Mouse (Mus musculus): ENCODE measurements around the gene Hes5. TPM values are rescaled to one million over a fixed set of nuclear protein-coding genes. Genes with fewer than 3 reads are reported as not detected.

Gene Hes5
- total RNA-seq, 1 experiment from 2014 or later: 1.4 TPM

DNA sequence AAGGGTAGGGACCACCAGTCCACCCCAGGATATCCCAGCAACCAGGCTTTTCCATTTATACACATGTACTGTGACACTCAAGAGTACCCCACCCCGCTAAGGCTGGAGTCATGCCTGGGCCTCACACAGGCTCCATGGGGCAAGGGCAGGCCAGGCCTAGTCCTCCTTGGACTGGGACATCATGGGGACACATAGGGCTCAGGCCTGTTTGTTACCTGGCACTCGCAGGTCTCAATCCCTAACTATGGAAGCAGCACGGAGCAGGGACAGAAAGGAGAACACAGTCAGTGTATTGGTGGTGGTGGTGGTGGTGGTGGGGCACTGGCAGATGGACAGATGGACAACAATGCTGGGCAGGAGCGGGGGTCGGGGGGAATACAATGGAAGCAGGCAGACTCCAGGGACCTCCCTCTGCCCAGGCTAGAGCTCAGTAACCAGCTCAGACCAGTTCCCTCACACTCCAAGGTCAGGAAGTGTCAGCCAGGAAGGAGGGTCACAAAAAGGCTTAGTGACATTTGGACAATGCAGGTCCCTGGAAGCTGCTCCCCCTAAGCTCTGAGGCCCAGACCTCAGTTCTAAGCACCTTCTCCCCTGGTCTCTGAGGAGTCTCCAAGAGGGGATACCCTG lies 24.5 kb downstream of the Hes5 start:
- ATAC-seq (replicated peaks in 1 of 2; ENCODE audit: insufficient read depth in 1 of 2, low FRiP score in 2 of 2, low TSS enrichment in 1 of 2, low read depth in 1 of 2, poor library complexity in 2 of 2, severe bottlenecking in 2 of 2): no peak

- peak; percentile 33 to 58; a peak in 3 of 4 replicates for ATAC-seq (replicated peaks in 1 of 2; ENCODE audit: insufficient read depth in 1 of 2, low FRiP score in 2 of 2, low TSS enrichment in 1 of 2, low read depth in 1 of 2, poor library complexity in 2 of 2, severe bottlenecking in 2 of 2)
These were observed 25.4 kb downstream of the Hes5 start for GRCm38 (mm10) chr4:154986096-154986495.

DNA sequence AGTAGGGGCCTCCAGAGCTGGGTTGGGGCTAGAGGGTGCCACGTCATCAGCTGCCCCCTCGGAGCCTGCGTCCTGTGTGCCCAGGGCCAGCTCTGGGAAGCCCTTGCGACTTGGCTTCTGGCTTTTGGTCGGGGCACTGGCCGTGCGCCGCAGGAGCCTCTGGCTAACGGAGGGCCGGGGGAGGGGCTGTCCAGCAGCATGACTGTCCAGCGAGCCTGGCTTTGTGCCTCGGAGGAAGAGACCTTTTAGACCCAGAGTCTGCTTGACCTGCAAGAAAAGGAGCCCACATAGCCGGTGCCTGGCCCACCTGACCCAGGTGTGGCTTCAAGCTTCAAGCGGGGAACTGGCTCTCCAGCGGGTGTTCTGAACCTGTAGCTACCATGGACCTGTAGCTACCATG lies 26.0 kb downstream of the Hes5 start:
- ATAC-seq (replicated peaks in 1 of 2; ENCODE audit: insufficient read depth in 1 of 2, low FRiP score in 2 of 2, low TSS enrichment in 1 of 2, low read depth in 1 of 2, poor library complexity in 2 of 2, severe bottlenecking in 2 of 2): no peak

GRCm38 (mm10) chr4:154994876-154995275 lies 34.2 kb downstream of the Hes5 start:
- no peak for ATAC-seq (replicated peaks in 1 of 2; ENCODE audit: insufficient read depth in 1 of 2, low FRiP score in 2 of 2, low TSS enrichment in 1 of 2, low read depth in 1 of 2, poor library complexity in 2 of 2, severe bottlenecking in 2 of 2)

DNA sequence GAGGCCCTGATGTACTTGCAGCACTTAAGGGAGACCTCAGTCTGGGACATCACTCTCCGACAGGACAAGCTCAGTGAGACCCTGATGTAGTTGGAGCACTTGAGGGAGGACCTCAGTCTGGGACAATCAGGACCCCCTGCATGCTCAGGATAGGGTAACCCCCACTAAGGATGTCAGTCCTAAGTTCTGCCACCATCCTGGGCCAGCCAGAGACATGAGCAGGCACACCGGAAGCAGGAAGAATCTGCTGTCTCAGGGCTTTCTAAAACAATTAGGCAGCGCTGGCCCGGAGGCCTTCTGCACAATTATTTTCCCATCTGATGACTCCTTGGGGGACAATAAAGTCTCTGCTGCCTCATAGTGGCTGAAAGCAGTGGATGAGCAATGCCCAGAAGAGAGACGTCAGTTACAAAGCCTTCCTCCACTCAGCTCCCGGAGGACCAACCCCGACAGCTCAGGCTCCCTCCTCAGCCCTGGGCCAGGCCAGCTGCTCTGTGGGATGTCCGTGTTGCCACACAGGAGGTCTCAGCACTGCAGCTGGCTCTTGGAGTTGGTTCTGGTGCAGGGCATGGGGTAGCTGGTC lies 35.9 kb downstream of the Hes5 start:
- ATAC-seq (replicated peaks in 1 of 2; ENCODE audit: insufficient read depth in 1 of 2, low FRiP score in 2 of 2, low TSS enrichment in 1 of 2, low read depth in 1 of 2, poor library complexity in 2 of 2, severe bottlenecking in 2 of 2): no peak

- peak; percentile 29 to 33; a peak in 2 of 4 replicates for ATAC-seq (replicated peaks in 1 of 2; ENCODE audit: insufficient read depth in 1 of 2, low FRiP score in 2 of 2, low TSS enrichment in 1 of 2, low read depth in 1 of 2, poor library complexity in 2 of 2, severe bottlenecking in 2 of 2)
These were observed 38.7 kb downstream of the Hes5 start for GRCm38 (mm10) chr4:154999379-154999778.

GRCm38 (mm10) chr4:155005278-155005677 lies 44.6 kb downstream of the Hes5 start:
- no peak for ATAC-seq (replicated peaks in 1 of 2; ENCODE audit: insufficient read depth in 1 of 2, low FRiP score in 2 of 2, low TSS enrichment in 1 of 2, low read depth in 1 of 2, poor library complexity in 2 of 2, severe bottlenecking in 2 of 2)

GRCm38 (mm10) chr4:155006296-155006695 lies 45.6 kb downstream of the Hes5 start:
- no peak for ATAC-seq (replicated peaks in 1 of 2; ENCODE audit: insufficient read depth in 1 of 2, low FRiP score in 2 of 2, low TSS enrichment in 1 of 2, low read depth in 1 of 2, poor library complexity in 2 of 2, severe bottlenecking in 2 of 2)

GRCm38 (mm10) chr4:155007641-155008040 lies 46.9 kb downstream of the Hes5 start:
- ATAC-seq (replicated peaks in 1 of 2; ENCODE audit: insufficient read depth in 1 of 2, low FRiP score in 2 of 2, low TSS enrichment in 1 of 2, low read depth in 1 of 2, poor library complexity in 2 of 2, severe bottlenecking in 2 of 2): no peak

GRCm38 (mm10) chr4:155008075-155008474 lies 47.4 kb downstream of the Hes5 start:
- no peak for ATAC-seq (replicated peaks in 1 of 2; ENCODE audit: insufficient read depth in 1 of 2, low FRiP score in 2 of 2, low TSS enrichment in 1 of 2, low read depth in 1 of 2, poor library complexity in 2 of 2, severe bottlenecking in 2 of 2)

DNA sequence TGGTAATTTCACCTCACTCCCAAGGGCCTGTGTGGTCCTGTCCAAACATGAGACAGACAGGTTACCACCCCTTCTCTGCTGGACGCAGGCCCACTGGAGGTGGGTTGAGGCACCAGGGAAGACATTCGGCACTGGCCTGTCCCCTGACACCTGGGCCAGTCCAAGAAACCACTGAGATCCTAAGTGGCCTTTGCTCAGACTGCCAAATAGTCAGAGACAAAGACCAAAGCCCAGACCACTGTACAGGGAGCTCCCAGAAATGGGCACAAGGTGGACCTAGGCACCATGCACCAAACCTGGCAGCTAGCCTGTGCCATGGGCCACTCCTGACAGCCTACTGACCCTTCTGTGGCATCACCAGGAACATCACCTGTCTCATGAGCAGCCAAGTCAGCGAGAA lies 48.5 kb downstream of the Hes5 start:
- ATAC-seq (replicated peaks in 1 of 2; ENCODE audit: insufficient read depth in 1 of 2, low FRiP score in 2 of 2, low TSS enrichment in 1 of 2, low read depth in 1 of 2, poor library complexity in 2 of 2, severe bottlenecking in 2 of 2): no peak

GRCm38 (mm10) chr4:155010870-155011269 lies 50.1 kb downstream of the Hes5 start:
- no peak for ATAC-seq (replicated peaks in 1 of 2; ENCODE audit: insufficient read depth in 1 of 2, low FRiP score in 2 of 2, low TSS enrichment in 1 of 2, low read depth in 1 of 2, poor library complexity in 2 of 2, severe bottlenecking in 2 of 2)

DNA sequence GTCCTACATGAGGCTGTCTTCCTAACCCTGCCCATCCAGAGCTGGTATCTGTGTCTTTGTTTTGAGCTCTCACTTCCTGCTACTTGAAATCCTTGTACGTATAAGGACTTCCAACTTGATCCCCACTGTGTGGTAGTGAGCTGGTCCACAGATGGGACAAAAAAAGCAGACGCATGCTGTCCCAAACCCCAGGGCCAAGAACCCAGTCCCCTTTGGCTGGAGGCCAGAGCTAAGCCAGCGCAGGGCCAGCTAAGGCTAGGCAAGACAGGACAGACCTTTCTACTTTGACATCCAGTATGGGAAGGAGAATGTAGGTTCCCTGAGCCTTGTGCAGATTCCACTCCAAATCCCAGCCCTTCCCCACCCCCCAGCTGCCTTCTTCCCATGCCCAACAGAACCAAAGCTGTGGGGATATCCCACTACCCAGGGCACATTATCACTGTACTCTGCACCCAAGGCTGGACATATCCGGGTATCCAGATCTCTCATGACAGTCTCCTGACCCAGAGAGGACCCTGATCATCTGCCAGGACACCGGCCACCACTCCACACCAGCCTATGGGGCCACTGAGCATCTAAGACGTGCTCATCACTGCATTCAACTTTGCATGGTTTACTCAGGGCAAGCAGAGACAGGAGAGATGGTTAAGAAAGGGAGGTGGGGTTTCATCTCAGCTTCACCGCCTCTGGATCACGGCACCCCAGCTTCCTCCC lies 50.7 kb downstream of the Hes5 start:
- ATAC-seq (replicated peaks in 1 of 2; ENCODE audit: insufficient read depth in 1 of 2, low FRiP score in 2 of 2, low TSS enrichment in 1 of 2, low read depth in 1 of 2, poor library complexity in 2 of 2, severe bottlenecking in 2 of 2): no peak

Other genes starting within 250 kb of the Hes5 start
- not detected in 2 replicates for gene Ttc34, start 123.5 kb upstream of the Hes5 start, total RNA-seq (2017)
- gene Mmel1, start 91.3 kb upstream of the Hes5 start, total RNA-seq (2017): not detected in 2 replicates
- gene Fam213b, start 61.8 kb upstream of the Hes5 start, total RNA-seq (2017): 0.94 and 2.0 TPM in 2 replicates
- gene Tnfrsf14, start 32.4 kb upstream of the Hes5 start, total RNA-seq (2017): 29.9 and 48.0 TPM in 2 replicates
- gene Pank4, start 3.2 kb downstream of the Hes5 start, total RNA-seq (2017): 26.7 and 41.8 TPM in 2 replicates
- 0.19 TPM in 1 of 2 replicates, not detected in the other for gene Plch2, start 95.9 kb downstream of the Hes5 start, total RNA-seq (2017)
- gene Pex10, start 106.1 kb downstream of the Hes5 start, total RNA-seq (2017): 12.9 and 14.6 TPM in 2 replicates
- 113 and 117 TPM in 2 replicates for gene Rer1, start 125.5 kb downstream of the Hes5 start, total RNA-seq (2017)
- gene Morn1, start 125.7 kb downstream of the Hes5 start, total RNA-seq (2017): 4.6 and 8.6 TPM in 2 replicates